Comparison of ENCODE assay signal across 17 mouse cellular contexts in the genomic region with DNA sequence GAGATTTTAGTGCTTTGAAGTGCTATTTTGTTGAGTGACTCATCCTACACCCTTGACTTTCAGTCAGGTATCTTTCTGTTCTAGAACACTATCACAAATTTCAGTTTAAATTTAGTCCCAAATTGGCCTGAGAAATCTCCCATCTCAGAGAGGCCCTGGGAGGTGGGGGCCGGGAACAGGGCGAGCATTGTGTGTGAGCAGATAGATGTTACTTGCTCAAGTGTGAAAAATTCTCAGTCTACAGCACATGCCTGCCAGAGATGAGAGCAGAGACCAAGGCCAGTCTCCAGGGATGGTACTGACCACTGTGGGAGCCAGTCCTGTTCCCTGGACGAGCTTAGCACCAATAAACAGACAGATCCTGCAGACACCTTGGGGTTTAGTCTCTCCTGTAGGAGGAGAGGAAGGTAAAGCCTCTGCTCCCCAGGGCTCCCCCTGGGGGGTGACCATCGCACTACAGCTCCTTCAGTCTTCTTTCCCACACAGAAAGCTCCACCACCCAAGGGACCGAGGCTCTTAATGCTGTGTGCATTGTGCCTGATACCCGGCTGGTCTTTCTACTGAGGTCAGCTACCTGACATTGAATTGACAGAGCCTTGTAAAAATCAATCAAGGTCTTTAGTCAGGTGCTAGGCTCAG.
DNase-seq lines count a peak whose midpoint lies in the region; ATAC-seq and TF ChIP-seq lines count a peak whose summit lies in the region.
"Had no signal": no experiment of that assay in that cellular context is flagged by ENCODE, and none has a peak within 500 bp of the region (broad histone marks: within the 10 kb centered on the region; RNA-seq: fewer than 3 reads in every experiment).

No protein-coding gene starts in this region.

- H3K36me3 ChIP-seq in intestine, postnatal 0 days (ENCODE audit: control insufficient read depth, insufficient read depth), result no peaks in the 10 kb centered on the region
- H3K36me3 ChIP-seq in intestine, embryonic 15.5 days, result no peaks in the 10 kb centered on the region
- H3K36me3 ChIP-seq in ES-E14 (ENCODE audit: control insufficient read depth, insufficient read depth, low read length, poor library complexity, severe bottlenecking), result no peaks in the 10 kb centered on the region
- no peaks in the 10 kb centered on the region for H3K36me3 ChIP-seq in lung, postnatal 0 days (ENCODE audit: insufficient read depth, low read length)
- H3K36me3 ChIP-seq: embryonic facial prominence, embryonic 13.5 days; forebrain, embryonic 12.5 days; G1E; heart, embryonic 15.5 days; hindbrain, embryonic 15.5 days; kidney, embryonic 15.5 days; limb, embryonic 12.5 days had no signal

- in situ Hi-C loops in ES-E14 (cut with MboI; ENCODE audit: low sequenced_read_pairs in 2 of 2, unreplicated experiment in 2 of 2), result no loop called here

- no peak for ATAC-seq in intestine, postnatal 0 days
- no peak for ATAC-seq in intestine, embryonic 15.5 days
- no peak for ATAC-seq in lung, postnatal 0 days

- H3K27me3 ChIP-seq in intestine, postnatal 0 days (replicated peaks; ENCODE audit: control insufficient read depth, insufficient read depth, low read length), result no peaks in the 10 kb centered on the region
- H3K27me3 ChIP-seq in intestine, embryonic 15.5 days (replicated peaks), result no peaks in the 10 kb centered on the region
- no peaks in the 10 kb centered on the region for H3K27me3 ChIP-seq in lung, postnatal 0 days (replicated peaks; ENCODE audit: insufficient read depth, low read length)
- H3K27me3 ChIP-seq: embryonic facial prominence, embryonic 13.5 days; forebrain, embryonic 12.5 days; heart, embryonic 15.5 days; hindbrain, embryonic 15.5 days; kidney, embryonic 15.5 days; limb, embryonic 12.5 days had no signal

- no peak overlapping the region for H3K4me2 ChIP-seq in intestine, postnatal 0 days (replicated peaks; ENCODE audit: low read depth)
- H3K4me2 ChIP-seq in intestine, embryonic 15.5 days (replicated peaks), result no peak overlapping the region
- H3K4me2 ChIP-seq in lung, postnatal 0 days (replicated peaks; ENCODE audit: low read depth, low read length), result no peak overlapping the region
- H3K4me2 ChIP-seq: embryonic facial prominence, embryonic 13.5 days; forebrain, embryonic 12.5 days; heart, embryonic 15.5 days; hindbrain, embryonic 15.5 days; kidney, embryonic 15.5 days; limb, embryonic 12.5 days; lung, embryonic 14.5 days had no signal

- DNase-seq in A20 (ENCODE audit: low read depth, low spot score) (peak; percentile 26), ES-E14 (ENCODE audit: low read depth, low spot score) (peak; percentile 21)
- peak; percentile 75 for DNase-seq in retina, postnatal 1 day
- no peak for DNase-seq in ovary, adult 18-20 months (ENCODE audit: low spot score)
- no peak for DNase-seq in adrenal gland, postnatal 25 days
- DNase-seq in lung, postnatal 0 days (ENCODE audit: low spot score), result no peak
- DNase-seq: layer of hippocampus, adult 9-11 months; lung, embryonic 14.5 days had no signal

- H3K4me3 ChIP-seq in intestine, postnatal 0 days (ENCODE audit: low read depth, low read length), result no peak overlapping the region
- no peak overlapping the region for H3K4me3 ChIP-seq in intestine, embryonic 15.5 days (replicated peaks)
- H3K4me3 ChIP-seq in ES-E14 (ENCODE audit: insufficient read depth in 1 of 2, low read depth in 1 of 2, low read length in 2 of 2, poor library complexity in 1 of 2, severe bottlenecking in 1 of 2), result no peak overlapping the region
- no peak overlapping the region for H3K4me3 ChIP-seq in lung, postnatal 0 days (ENCODE audit: low read depth, low read length)
- H3K4me3 ChIP-seq: embryonic facial prominence, embryonic 13.5 days; forebrain, embryonic 12.5 days; heart, embryonic 15.5 days; hindbrain, embryonic 15.5 days; kidney, embryonic 15.5 days; limb, embryonic 12.5 days had no signal

- H3K9me3 ChIP-seq in intestine, postnatal 0 days (ENCODE audit: control insufficient read depth), result no peaks in the 10 kb centered on the region
- no peaks in the 10 kb centered on the region for H3K9me3 ChIP-seq in intestine, embryonic 15.5 days
- no peaks in the 10 kb centered on the region for H3K9me3 ChIP-seq in ES-E14 (ENCODE audit: control insufficient read depth, insufficient read depth, low read depth, low read length)
- no peaks in the 10 kb centered on the region for H3K9me3 ChIP-seq in lung, postnatal 0 days (ENCODE audit: low read length)
- H3K9me3 ChIP-seq: embryonic facial prominence, embryonic 13.5 days; forebrain, embryonic 12.5 days; G1E; heart, embryonic 15.5 days; hindbrain, embryonic 15.5 days; kidney, embryonic 15.5 days; limb, embryonic 12.5 days had no signal

- H3K4me1 ChIP-seq in intestine, postnatal 0 days (replicated peaks; ENCODE audit: control insufficient read depth, insufficient read depth, low read length), result no peaks in the 10 kb centered on the region
- peaks cover 10% of the 10 kb centered on the region; the same call in 1 of the 2 replicates for H3K4me1 ChIP-seq in intestine, embryonic 15.5 days (replicated peaks)
- H3K4me1 ChIP-seq in ES-E14 (ENCODE audit: control insufficient read depth in 2 of 2, insufficient read depth in 2 of 2, low read length in 2 of 2, poor library complexity in 1 of 2), result no peaks in the 10 kb centered on the region
- H3K4me1 ChIP-seq in lung, postnatal 0 days (ENCODE audit: insufficient read depth, low read depth, low read length), result no peaks in the 10 kb centered on the region
- H3K4me1 ChIP-seq: embryonic facial prominence, embryonic 13.5 days; forebrain, embryonic 12.5 days; heart, embryonic 15.5 days; hindbrain, embryonic 15.5 days; limb, embryonic 12.5 days had no signal

- WGBS in intestine, postnatal 0 days, result 70% methylated on average over 6 of the region's 6 CpGs
- WGBS in intestine, embryonic 15.5 days, result 69% methylated on average over 6 of the region's 6 CpGs
- WGBS in lung, postnatal 0 days, result 62% methylated on average over 6 of the region's 6 CpGs

- no peak overlapping the region for H3K9ac ChIP-seq in intestine, postnatal 0 days (ENCODE audit: low read depth, low read length)
- no peak overlapping the region for H3K9ac ChIP-seq in intestine, embryonic 15.5 days
- no peak overlapping the region for H3K9ac ChIP-seq in ES-E14 (ENCODE audit: insufficient read depth, low read depth, low read length, poor library complexity, severe bottlenecking)
- no peak overlapping the region for H3K9ac ChIP-seq in lung, postnatal 0 days (replicated peaks; ENCODE audit: low read depth)
- H3K9ac ChIP-seq: embryonic facial prominence, embryonic 13.5 days; forebrain, embryonic 12.5 days; heart, embryonic 15.5 days; hindbrain, embryonic 15.5 days; kidney, embryonic 15.5 days; limb, embryonic 12.5 days; lung, embryonic 14.5 days had no signal

- TF ChIP-seq CTCF in intestine, postnatal 0 days (IDR thresholded peaks at IDR 0.05; ENCODE audit: low read depth), result peak; percentile 53
- TF ChIP-seq CTCF in lung, postnatal 0 days (IDR thresholded peaks at IDR 0.05), result no peak

- TF ChIP-seq EP300 in lung, postnatal 0 days (IDR thresholded peaks at IDR 0.05), result no peak

- no peak overlapping the region for H3K27ac ChIP-seq in intestine, postnatal 0 days (ENCODE audit: low read depth, low read length)
- H3K27ac ChIP-seq in intestine, embryonic 15.5 days, result no peak overlapping the region
- no peak overlapping the region for H3K27ac ChIP-seq in ES-E14 (ENCODE audit: insufficient read depth, low read depth, low read length, poor library complexity, severe bottlenecking)
- H3K27ac ChIP-seq in lung, postnatal 0 days (ENCODE audit: low read length), result no peak overlapping the region
- H3K27ac ChIP-seq: embryonic facial prominence, embryonic 13.5 days; forebrain, embryonic 12.5 days; heart, embryonic 15.5 days; hindbrain, embryonic 15.5 days; kidney, embryonic 15.5 days; limb, embryonic 12.5 days had no signal

TF ChIP-seq in ES-E14, 5 proteins besides CTCF, POLR2A, EP300 and RAD21:
- TF ChIP-seq MAFK (IDR thresholded peaks at IDR 0.05; ENCODE audit: insufficient read depth, low read depth, low read length) (no peak), CHD2 (IDR thresholded peaks at IDR 0.05; ENCODE audit: low read depth, low read length) (no peak), ZNF384 (IDR thresholded peaks at IDR 0.05; ENCODE audit: low read depth, low read length) (no peak), HCFC1 (IDR thresholded peaks at IDR 0.05; ENCODE audit: borderline replicate concordance, insufficient read depth, low read length) (no peak), ZC3H11A (IDR thresholded peaks at IDR 0.05; ENCODE audit: borderline replicate concordance, low read depth, low read length) (no peak)

Comparison
In these comparisons a context has a peak if more than half of its experiments do, and no peak if none do; other contexts are left out.
1. DNase-seq: peak in A20 (single experiment), ES-E14 (single experiment) and retina, postnatal 1 day (single experiment); none in ovary, adult 18-20 months (single experiment), adrenal gland, postnatal 25 days (single experiment) and lung, postnatal 0 days (single experiment).